Mouse (Mus musculus) forebrain, embryonic 14.5 days (tissue): Measurements from ENCODE around the gene Mamld1. TPM values are rescaled to one million over a fixed set of nuclear protein-coding genes. Genes with fewer than 3 reads are reported as not detected.

Experiments
- ATAC-seq: fragments of 200-750 bp; cut with Nextera tagmentation; 2 replicates; pipeline ENCODE4 v1.8.0; 2017; ENCODE audit warnings: mild to moderate bottlenecking, moderate library complexity
- DNase-seq: peaks from one replicate; pipeline ENCODE4 v3.0.0-alpha.2; 2015; ENCODE audit warnings: low spot score
- H3K27ac ChIP-seq: fragments of 300-500 bp; sonication (generic); 2 replicates; pipeline ENCODE4 v1.5.1; 2014; ENCODE audit warnings: low read depth, mild to moderate bottlenecking, control low read depth, low read length, moderate library complexity
- H3K27me3 ChIP-seq: fragments of 300-500 bp; sonication (generic); replicated peaks from 2 replicates; pipeline ENCODE4 v1.6.1; 2014; ENCODE audit warnings: low read length, control low read depth, mixed read lengths; ENCODE audit not compliant: control insufficient read depth, insufficient read depth
- H3K36me3 ChIP-seq: fragments of 300-500 bp; sonication (generic); 2 replicates; pipeline ENCODE4 v1.6.1; 2014; ENCODE audit warnings: low read length, control low read depth; ENCODE audit not compliant: control insufficient read depth, insufficient read depth
- H3K4me1 ChIP-seq: fragments of 300-500 bp; sonication (generic); 2 replicates; pipeline ENCODE4 v1.6.1; 2014; ENCODE audit warnings: antibody characterized with exemption, low read length, control low read depth; ENCODE audit not compliant: control insufficient read depth, insufficient read depth
- H3K4me2 ChIP-seq: fragments of 300-500 bp; sonication (generic); 2 replicates; pipeline ENCODE4 v1.6.1; 2014; ENCODE audit warnings: mild to moderate bottlenecking, control low read depth, low read length
- H3K4me3 ChIP-seq: fragments of 300-500 bp; sonication (generic); 2 replicates; pipeline ENCODE4 v1.5.1; 2014; ENCODE audit warnings: low read depth, low read length, control low read depth
- H3K9ac ChIP-seq: fragments of 300-500 bp; sonication (generic); 2 replicates; pipeline ENCODE4 v1.6.1; 2014; ENCODE audit warnings: mild to moderate bottlenecking, low read length, control low read depth, moderate library complexity
- H3K9me3 ChIP-seq: fragments of 300-500 bp; sonication (generic); replicated peaks from 2 replicates; pipeline ENCODE4 v1.6.1; 2016; ENCODE audit warnings: low read length, control low read depth, mixed read lengths; ENCODE audit not compliant: control insufficient read depth
- WGBS: fragments of 180-500 bp; shearing (Covaris S2); extraction: QIAGEN DNeasy Blood & Tissue Kit; methylation state at CpG from one replicate; pipeline ENCODE4 v1.1.7; 2014; 5-methylcytosine and 5-hydroxymethylcytosine counted together
- polyA plus RNA-seq: library from polyadenylated mRNA; unstranded; fragments of >200 nt; fragmentation: Nextera tagmentation; extraction: Ambion mirVana; gene quantifications from 2 replicates; pipeline ENCODE4 v1.2.1, GENCODE M21; 2014

Gene Mamld1
- polyA plus RNA-seq, 1 experiment from 2014 or later: 7.5 TPM

GRCm38 (mm10) chrX:71204776-71205175, 154.7 kb downstream of the Mamld1 start:
- Histone ChIP-seq H3K9me3 (no peaks in the 10 kb centered on the region), H3K27ac (no peak overlapping the region), H3K27me3 (no peaks in the 10 kb centered on the region), H3K4me1 (no peaks in the 10 kb centered on the region), H3K36me3 (no peaks in the 10 kb centered on the region), H3K4me2 (no peak overlapping the region), H3K4me3 (no peak overlapping the region), H3K9ac (no peak overlapping the region)
- WGBS: 71% methylated on average over 2 of the region's 2 CpGs
- DNase-seq: no peak
- no peak for ATAC-seq

Other genes with a start within 250 kb of the Mamld1 start
- 4.5 and 4.6 TPM in 2 replicates for gene Mtm1, start 160.5 kb downstream of the Mamld1 start, polyA plus RNA-seq